Mouse (Mus musculus) limb, embryonic 14.5 days (tissue): Measurements from ENCODE around the gene Nr4a1. TPM values are rescaled to one million over a fixed set of nuclear protein-coding genes. Genes with fewer than 3 reads are reported as not detected.

ENCODE experiments used
- ATAC-seq: fragments of 200-750 bp; cut with Nextera tagmentation; 2 replicates; pipeline ENCODE4 v1.8.0; 2017; ENCODE audit warnings: low read depth, moderate number of reproducible peaks, moderate TSS enrichment; ENCODE audit not compliant: low FRiP score
- DNase-seq: peaks from one replicate; pipeline ENCODE4 v3.0.0-alpha.2; 2015; ENCODE audit warnings: low spot score
- H3K27ac ChIP-seq: fragments of 300-500 bp; sonication (generic); replicated peaks from 2 replicates; pipeline ENCODE4 v1.5.1; 2014; ENCODE audit warnings: low read depth, mild to moderate bottlenecking, low read length, moderate library complexity, mixed read lengths
- H3K27me3 ChIP-seq: fragments of 300-500 bp; sonication (generic); 2 replicates; pipeline ENCODE4 v1.6.1; 2014; ENCODE audit warnings: low read length, mixed read lengths; ENCODE audit not compliant: control insufficient read depth, insufficient read depth
- H3K36me3 ChIP-seq: fragments of 300-500 bp; sonication (generic); 2 replicates; pipeline ENCODE4 v1.6.1; 2014; ENCODE audit warnings: mild to moderate bottlenecking, low read length, moderate library complexity, mixed read lengths; ENCODE audit not compliant: control insufficient read depth, insufficient read depth
- H3K4me1 ChIP-seq: fragments of 300-500 bp; sonication (generic); 2 replicates; pipeline ENCODE4 v1.6.1; 2014; ENCODE audit warnings: antibody characterized with exemption, low read length, mixed read lengths; ENCODE audit not compliant: control insufficient read depth, insufficient read depth
- H3K4me2 ChIP-seq: fragments of 300-500 bp; sonication (generic); replicated peaks from 2 replicates; pipeline ENCODE4 v1.6.1; 2014; ENCODE audit warnings: low read depth, mild to moderate bottlenecking, low read length, moderate library complexity; ENCODE audit not compliant: severe bottlenecking
- H3K4me3 ChIP-seq: fragments of 300-500 bp; sonication (generic); replicated peaks from 2 replicates; pipeline ENCODE4 v1.5.1; 2014; ENCODE audit warnings: low read length
- H3K9ac ChIP-seq: fragments of 300-500 bp; sonication (generic); 2 replicates; pipeline ENCODE4 v1.6.1; 2014; ENCODE audit warnings: mild to moderate bottlenecking, low read depth, low read length, moderate library complexity; ENCODE audit not compliant: severe bottlenecking
- H3K9me3 ChIP-seq: fragments of 300-500 bp; sonication (generic); 2 replicates; pipeline ENCODE4 v1.6.1; 2016; ENCODE audit warnings: low read length; ENCODE audit not compliant: control insufficient read depth
- POLR2A ChIP-seq: fragments of 200-500 bp; IDR thresholded peaks from 2 replicates; pipeline ENCODE4 v1.8.0; 2012; ENCODE audit warnings: inconsistent platforms, mild to moderate bottlenecking, moderate library complexity, borderline replicate concordance; ENCODE audit not compliant: insufficient read depth, insufficient read length; ENCODE audit errors: extremely low read depth
- WGBS: fragments of 180-500 bp; shearing (Covaris S2); extraction: QIAGEN DNeasy Blood & Tissue Kit; methylation state at CpG from one replicate; pipeline ENCODE4 v1.1.7; 2014; 5-methylcytosine and 5-hydroxymethylcytosine counted together
- polyA plus RNA-seq, 2 experiments: library from polyadenylated mRNA; depleted of rRNA in 1 of 2; stranded (reverse) in 1 of 2; unstranded in 1 of 2; fragments of >200 nt; fragmentation: Nextera tagmentation in 1 of 2; extraction: Ambion mirVana in 1 of 2; gene quantifications; 2 replicates each; pipeline versions ENCODE4 v1.2.1 to v1.2.3; 2012 to 2014

The Nr4a1 gene
- polyA plus RNA-seq, 2 experiments, result 10.5 to 19.6 TPM

DNA sequence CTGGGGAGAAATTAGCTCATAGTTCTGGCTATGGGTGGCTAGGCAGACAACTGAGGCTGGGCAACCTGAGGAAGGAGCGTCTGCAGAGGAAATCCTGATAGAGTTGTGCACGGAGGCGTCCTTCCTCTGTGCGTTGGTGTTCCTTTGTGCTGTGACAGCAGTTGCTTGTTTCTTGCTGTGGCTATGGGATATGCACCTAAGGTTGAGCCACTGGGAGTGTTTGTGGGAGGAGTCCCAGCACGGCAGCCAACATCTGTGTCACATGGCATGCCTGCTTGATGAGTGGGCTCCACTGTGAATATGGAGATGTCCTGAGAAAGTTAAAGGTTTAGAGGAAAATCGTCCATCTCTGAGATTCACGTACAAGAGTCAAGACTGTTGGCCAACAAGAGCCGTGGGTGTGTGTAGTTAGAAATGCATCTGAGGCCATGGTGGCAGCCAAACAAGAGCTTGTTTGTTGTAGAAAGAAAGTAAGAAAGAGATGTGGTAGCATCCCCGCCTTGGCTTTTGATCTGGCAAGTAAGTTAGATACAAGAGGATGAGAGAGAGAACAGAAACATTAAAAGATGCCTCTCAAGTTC, 3.8 kb upstream of the Nr4a1 start:
- H3K4me2 ChIP-seq, result no peak overlapping the region

GRCm38 (mm10) chr15:101251930-101252329, 2.1 kb upstream of the Nr4a1 start:
- H3K4me3 ChIP-seq, result no peak overlapping the region
- DNase-seq (no peak), ATAC-seq (no peak)
- H3K9me3 ChIP-seq, result no peaks in the 10 kb centered on the region
- H3K27ac ChIP-seq, result no peak overlapping the region
- H3K4me2 ChIP-seq, result no peak overlapping the region
- H3K27me3 ChIP-seq, result no peaks in the 10 kb centered on the region
- WGBS, result 83% methylated on average over 5 of the region's 5 CpGs
- no peak overlapping the region for H3K9ac ChIP-seq
- H3K4me1 ChIP-seq, result peaks cover 27% of the 10 kb centered on the region
- TF ChIP-seq POLR2A, result no peak
- H3K36me3 ChIP-seq, result no peaks in the 10 kb centered on the region

More for the DNA sequence above, 3.8 kb upstream of the Nr4a1 start:
- DNase-seq (no peak), ATAC-seq (no peak)
- Histone ChIP-seq H3K27ac (no peak overlapping the region), H3K4me3 (no peak overlapping the region), H3K36me3 (no peaks in the 10 kb centered on the region), H3K27me3 (no peaks in the 10 kb centered on the region), H3K9me3 (no peaks in the 10 kb centered on the region), H3K4me1 (peaks cover 37% of the 10 kb centered on the region), H3K9ac (no peak overlapping the region)
- WGBS, result 78% methylated on average over 9 of the region's 9 CpGs
- TF ChIP-seq POLR2A, result no peak

GRCm38 (mm10) chr15:101252614-101253013, 1.5 kb upstream of the Nr4a1 start:
- H3K36me3 ChIP-seq, result no peaks in the 10 kb centered on the region
- H3K9ac ChIP-seq, result no peak overlapping the region
- H3K4me2 ChIP-seq, result no peak overlapping the region
- 85% methylated on average over 6 of the region's 6 CpGs for WGBS
- peaks cover 21% of the 10 kb centered on the region for H3K4me1 ChIP-seq
- DNase-seq, result no peak
- no peaks in the 10 kb centered on the region for H3K9me3 ChIP-seq
- TF ChIP-seq POLR2A, result no peak
- no peak overlapping the region for H3K4me3 ChIP-seq
- H3K27ac ChIP-seq, result no peak overlapping the region
- no peaks in the 10 kb centered on the region for H3K27me3 ChIP-seq
- no peak for ATAC-seq

DNA sequence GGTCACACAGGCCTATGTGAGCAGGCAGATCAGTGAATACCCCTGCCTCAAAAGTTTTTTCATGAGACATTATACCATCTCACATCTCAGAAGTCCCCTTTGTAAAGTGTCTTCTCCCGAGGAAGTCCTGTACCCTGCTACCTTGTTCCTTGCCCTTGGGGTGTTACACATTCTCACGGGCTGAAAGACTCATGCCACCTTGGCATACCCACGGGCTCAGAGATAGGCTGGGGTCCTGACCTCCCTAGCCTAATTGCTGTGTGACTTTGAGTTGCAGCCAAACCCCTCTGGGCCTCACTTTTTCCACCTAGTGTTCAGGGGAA, 545 bp upstream of the Nr4a1 start:
- 21% methylated on average over 3 of the region's 3 CpGs for WGBS
- no peak for ATAC-seq

DNA sequence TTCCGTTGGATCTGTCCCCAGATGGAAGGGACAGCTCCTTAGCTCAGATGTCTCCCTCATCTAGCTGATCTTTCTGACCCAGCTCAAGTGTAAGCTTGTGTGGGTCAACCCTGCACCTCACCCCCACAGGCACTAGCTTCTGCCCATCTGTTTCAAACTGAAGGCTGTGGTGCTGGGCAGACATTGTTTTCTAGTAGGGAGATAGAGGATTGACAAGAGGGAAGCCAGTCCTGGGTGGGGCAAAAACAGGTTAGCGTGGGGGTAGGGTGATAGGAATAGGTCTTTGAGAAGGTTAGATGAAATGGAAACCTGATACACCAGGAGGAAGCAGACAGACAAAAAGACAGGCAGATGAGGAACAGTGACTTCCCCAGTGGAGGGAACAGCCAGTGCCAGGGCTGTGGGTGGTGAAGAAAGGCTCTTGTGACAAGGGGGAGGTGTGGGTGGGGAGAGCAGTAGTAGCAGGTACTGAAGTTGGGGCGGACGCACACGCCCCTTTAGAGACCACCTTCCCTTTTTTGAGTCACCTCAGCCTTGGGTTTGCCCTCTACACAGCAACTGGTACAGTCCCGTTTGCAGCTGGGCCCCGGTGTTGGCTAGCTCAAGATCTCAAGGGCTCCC, 1.9 kb downstream of the Nr4a1 start:
- no peaks in the 10 kb centered on the region for H3K9me3 ChIP-seq
- WGBS, result 83% methylated on average over 7 of the region's 7 CpGs
- DNase-seq, result no peak
- H3K9ac ChIP-seq, result no peak overlapping the region
- no peak overlapping the region for H3K27ac ChIP-seq
- no peak overlapping the region for H3K4me2 ChIP-seq
- no peak for ATAC-seq
- H3K4me3 ChIP-seq, result no peak overlapping the region
- TF ChIP-seq POLR2A, result no peak
- H3K27me3 ChIP-seq, result no peaks in the 10 kb centered on the region
- no peaks in the 10 kb centered on the region for H3K36me3 ChIP-seq
- H3K4me1 ChIP-seq, result peaks cover 23% of the 10 kb centered on the region

More for the DNA sequence above, 545 bp upstream of the Nr4a1 start:
- H3K4me3 ChIP-seq, result peak overlapping the region; percentile 66
- H3K27ac ChIP-seq, result peak overlapping the region; percentile 20; the same call in 1 of the 2 replicates
- TF ChIP-seq POLR2A, result no peak
- H3K4me1 ChIP-seq, result peaks cover 13% of the 10 kb centered on the region
- H3K36me3 ChIP-seq, result no peaks in the 10 kb centered on the region
- no peak for DNase-seq
- H3K27me3 ChIP-seq, result no peaks in the 10 kb centered on the region
- H3K4me2 ChIP-seq, result peak overlapping the region; percentile 89
- H3K9me3 ChIP-seq, result no peaks in the 10 kb centered on the region
- peak overlapping the region; percentile 75 for H3K9ac ChIP-seq
